Mouse (Mus musculus) MEL (cell line): Measurements from ENCODE around the gene Vmn2r16.

Source experiments
- CHD2 ChIP-seq: IDR thresholded peaks from 2 replicates; pipeline ENCODE4 v1.6.1; 2011; ENCODE audit warnings: low read length, improper control_type of control experiment
- CTCF ChIP-seq, 3 experiments: IDR thresholded peaks in 2 of 3; conservative IDR thresholded peaks in 1 of 3; 2 replicates each; pipeline ENCODE4 v1.5.1; 2011 to 2012; ENCODE audit warnings: low read length in 3 of 3, low read depth in 2 of 3, mild to moderate bottlenecking in 2 of 3, improper control_type of control experiment in 1 of 3, inconsistent platforms in 1 of 3, mixed read lengths in 1 of 3, moderate library complexity in 1 of 3; ENCODE audit not compliant: control insufficient read depth in 1 of 3, insufficient read depth in 1 of 3, poor library complexity in 1 of 3, severe bottlenecking in 1 of 3
- EP300 ChIP-seq, 2 experiments: IDR thresholded peaks; 2 replicates each; pipeline ENCODE4 v1.6.1; 2011; ENCODE audit warnings: improper control_type of control experiment in 2 of 2, low read length in 2 of 2, low read depth in 1 of 2, mild to moderate bottlenecking in 1 of 2
- ETS1 ChIP-seq: IDR thresholded peaks from 2 replicates; pipeline ENCODE4 v1.6.1; 2012; ENCODE audit warnings: low read depth, mild to moderate bottlenecking, inconsistent platforms, low read length, improper control_type of control experiment, moderate library complexity
- GATA1 ChIP-seq: IDR thresholded peaks from 2 replicates; pipeline ENCODE4 v1.6.1; 2011; ENCODE audit warnings: low read depth, low read length, improper control_type of control experiment
- JUND ChIP-seq: IDR thresholded peaks from 2 replicates; pipeline ENCODE4 v1.6.1; 2011; ENCODE audit warnings: low read depth, mild to moderate bottlenecking, improper control_type of control experiment, low read length
- MAFK ChIP-seq: IDR thresholded peaks from 2 replicates; pipeline ENCODE4 v1.6.1; 2011; ENCODE audit warnings: low read depth, mild to moderate bottlenecking, low read length, improper control_type of control experiment, borderline replicate concordance
- MEF2A ChIP-seq: IDR thresholded peaks from 2 replicates; pipeline ENCODE4 v1.6.1; 2014; ENCODE audit warnings: low read depth, mild to moderate bottlenecking, inconsistent platforms, low read length, improper control_type of control experiment; ENCODE audit not compliant: poor library complexity, insufficient replicate concordance, severe bottlenecking; ENCODE audit errors: extremely low read depth
- MXI1 ChIP-seq: IDR thresholded peaks from 2 replicates; pipeline ENCODE4 v1.6.1; 2011; ENCODE audit warnings: mild to moderate bottlenecking, low read depth, low read length, improper control_type of control experiment
- NRF1 ChIP-seq: IDR thresholded peaks from 2 replicates; pipeline ENCODE4 v1.6.1; 2014; ENCODE audit warnings: low read depth, mild to moderate bottlenecking, inconsistent platforms, low read length, improper control_type of control experiment, moderate library complexity; ENCODE audit not compliant: poor library complexity, insufficient read depth, severe bottlenecking
- POLR2A ChIP-seq, 2 experiments: IDR thresholded peaks; 2 replicates each; pipeline ENCODE4 v1.6.1; 2011 to 2012; ENCODE audit warnings: low read length in 2 of 2, mild to moderate bottlenecking in 2 of 2, control low read depth in 1 of 2, improper control_type of control experiment in 1 of 2, low read depth in 1 of 2, moderate library complexity in 1 of 2; ENCODE audit not compliant: control insufficient read depth in 1 of 2, insufficient read depth in 1 of 2, poor library complexity in 1 of 2
- TAL1 ChIP-seq: IDR thresholded peaks from 2 replicates; pipeline ENCODE4 v1.6.1; 2012; ENCODE audit warnings: mild to moderate bottlenecking, inconsistent platforms, low read length, moderate library complexity, mixed read lengths
- ZC3H11A ChIP-seq: IDR thresholded peaks from 2 replicates; pipeline ENCODE4 v1.6.1; 2012; ENCODE audit warnings: low read depth, mild to moderate bottlenecking, inconsistent platforms, low read length, improper control_type of control experiment
- ZMIZ1 ChIP-seq: IDR thresholded peaks from 2 replicates; pipeline ENCODE4 v1.6.1; 2012; ENCODE audit warnings: low read depth, mild to moderate bottlenecking, inconsistent platforms, low read length, improper control_type of control experiment, moderate library complexity

DNA sequence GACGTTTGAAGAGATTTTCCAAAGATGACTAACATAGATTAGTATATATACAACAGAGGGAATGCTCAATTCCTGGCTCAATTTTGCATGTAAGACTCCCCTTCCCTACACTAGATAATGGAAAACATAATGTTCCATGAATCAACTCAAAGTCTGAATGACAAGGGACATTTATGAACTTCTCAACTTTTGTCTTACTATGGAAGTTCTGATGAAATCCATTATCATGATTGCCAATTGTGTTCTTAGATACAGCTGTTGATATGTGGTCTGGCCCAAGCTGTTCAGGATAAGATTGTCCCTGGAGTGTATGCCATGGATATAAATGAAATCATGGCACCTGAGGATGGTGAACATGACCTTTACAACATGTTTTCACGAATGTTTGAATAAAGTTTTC lies 89.4 kb downstream of the Vmn2r16 start, which contains the start of gene Vmn2r17:
- TF ChIP-seq TAL1, result no peak
- TF ChIP-seq EP300 (IDR thresholded peaks at IDR 0.05; ENCODE audit: low read depth in 1 of 2, low read length in 2 of 2), result no peak
- no peak for TF ChIP-seq POLR2A (IDR thresholded peaks at IDR 0.05; ENCODE audit: control insufficient read depth in 1 of 2, insufficient read depth in 1 of 2, low read depth in 1 of 2, low read length in 2 of 2, poor library complexity in 1 of 2)
- no peak for TF ChIP-seq ZC3H11A
- TF ChIP-seq GATA1, result no peak
- no peak for TF ChIP-seq CHD2
- no peak for TF ChIP-seq MAFK
- no peak for TF ChIP-seq CTCF (IDR thresholded peaks at IDR 0.05 in 2 of 3, conservative IDR thresholded peaks at IDR 0.05 in 1 of 3; ENCODE audit: control insufficient read depth in 1 of 3, insufficient read depth in 1 of 3, low read depth in 2 of 3, low read length in 3 of 3, poor library complexity in 1 of 3, severe bottlenecking in 1 of 3)
- no peak for TF ChIP-seq ETS1
- TF ChIP-seq MXI1, result no peak
- TF ChIP-seq JUND, result no peak
- TF ChIP-seq NRF1, result no peak
- no peak for TF ChIP-seq ZMIZ1
- no peak for TF ChIP-seq MEF2A
